Mouse (Mus musculus) hematopoietic stem cell, adult 5-6 weeks (primary cell): ENCODE results near the gene Gm10721. TPM values are rescaled to one million over a fixed set of nuclear protein-coding genes. Genes with fewer than 3 reads are reported as not detected.
"Not testable (repeated sequence)": the region's sequence is repeated elsewhere in the genome, so short reads cannot be mapped to it uniquely, and the experiment has no call there.

ENCODE experiments used
- ATAC-seq, 2 experiments: fragments of 125-278 bp in 1 of 2; replicated peaks in 1 of 2; 2 replicates each; pipeline ENCODE4 v1.8.0; 2016 to 2017; ENCODE audit warnings: inconsistent platforms in 2 of 2, mild to moderate bottlenecking in 2 of 2, moderate number of reproducible peaks in 2 of 2, low read depth in 1 of 2, moderate TSS enrichment in 1 of 2; ENCODE audit not compliant: low FRiP score in 2 of 2, poor library complexity in 2 of 2, severe bottlenecking in 2 of 2, insufficient read depth in 1 of 2, low TSS enrichment in 1 of 2
- total RNA-seq: library from RNA; stranded (forward); fragments of 172-1452, 232-1000 nt; gene quantifications from 2 replicates; pipeline ENCODE4 v1.2.3, GENCODE M21; 2017

Gm10721 gene
- total RNA-seq, 1 experiment from 2014 or later, result 1.8 TPM

DNA sequence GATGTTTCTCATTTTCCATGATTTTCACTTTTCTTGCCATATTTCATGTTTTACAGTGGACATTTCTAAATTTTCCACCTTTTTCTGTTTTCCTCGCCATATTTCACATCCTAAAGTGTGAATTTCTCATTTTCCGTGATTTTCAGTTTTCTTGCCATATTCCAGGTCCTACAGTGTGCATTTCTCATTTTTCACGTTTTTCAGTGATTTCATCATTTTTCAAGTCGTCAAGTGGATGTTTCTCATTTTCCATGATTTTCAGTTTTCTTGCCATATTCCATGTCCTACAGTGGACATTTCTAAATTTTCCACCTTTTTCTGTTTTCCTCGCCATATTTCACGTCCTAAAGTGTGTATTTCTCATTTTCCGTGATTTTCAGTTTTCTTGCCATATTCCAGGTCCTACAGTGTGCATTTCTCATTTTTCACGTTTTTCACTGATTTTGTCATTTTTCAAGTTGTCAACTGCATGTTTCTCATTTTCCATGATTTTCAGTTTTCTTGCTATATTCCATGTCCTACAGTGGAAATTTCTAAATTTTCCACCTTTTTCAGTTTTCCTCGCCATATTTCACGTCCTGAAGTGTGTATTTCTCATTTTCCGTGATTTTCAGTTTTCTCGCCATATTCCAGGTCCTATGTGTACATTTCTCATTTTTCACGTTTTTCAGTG lies 10.5 kb downstream of the Gm10721 start, which contains the start of gene Gm10718:
TSS of gene Gm10718 (plus strand) at position 236 of the 673 bp plus-strand sequence.
- ATAC-seq, result not testable (repeated sequence)

DNA sequence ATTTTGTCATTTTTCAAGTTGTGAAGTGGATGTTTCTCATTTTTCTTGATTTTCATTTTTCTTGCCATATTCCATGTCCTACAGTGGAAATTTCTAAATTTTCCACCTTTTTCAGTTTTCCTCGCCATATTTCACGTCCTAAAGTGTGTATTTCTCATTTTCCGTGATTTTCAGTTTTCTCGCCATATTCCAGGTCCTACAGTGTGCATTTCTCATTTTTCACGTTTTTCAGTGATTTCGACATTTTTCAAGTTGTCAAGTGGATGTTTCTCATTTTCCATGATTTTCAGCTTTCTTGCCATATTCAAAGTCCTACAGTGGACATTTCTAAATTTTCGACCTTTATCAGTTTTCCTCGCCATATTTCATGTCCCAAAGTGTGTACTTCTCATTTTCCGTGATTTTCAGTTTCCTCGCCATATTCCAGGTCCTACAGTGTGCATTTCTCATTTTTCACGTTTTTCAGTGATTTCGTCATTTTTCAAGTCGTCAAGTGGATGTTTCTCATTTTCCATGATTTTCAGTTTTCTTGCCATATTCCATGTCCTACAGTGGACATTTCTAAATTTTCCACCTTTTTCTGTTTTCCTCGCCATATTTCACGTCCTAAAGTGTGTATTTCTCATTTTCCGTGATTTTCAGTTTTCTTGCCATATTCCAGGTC lies 11.2 kb downstream of the Gm10721 start:
- not testable (repeated sequence) for ATAC-seq

DNA sequence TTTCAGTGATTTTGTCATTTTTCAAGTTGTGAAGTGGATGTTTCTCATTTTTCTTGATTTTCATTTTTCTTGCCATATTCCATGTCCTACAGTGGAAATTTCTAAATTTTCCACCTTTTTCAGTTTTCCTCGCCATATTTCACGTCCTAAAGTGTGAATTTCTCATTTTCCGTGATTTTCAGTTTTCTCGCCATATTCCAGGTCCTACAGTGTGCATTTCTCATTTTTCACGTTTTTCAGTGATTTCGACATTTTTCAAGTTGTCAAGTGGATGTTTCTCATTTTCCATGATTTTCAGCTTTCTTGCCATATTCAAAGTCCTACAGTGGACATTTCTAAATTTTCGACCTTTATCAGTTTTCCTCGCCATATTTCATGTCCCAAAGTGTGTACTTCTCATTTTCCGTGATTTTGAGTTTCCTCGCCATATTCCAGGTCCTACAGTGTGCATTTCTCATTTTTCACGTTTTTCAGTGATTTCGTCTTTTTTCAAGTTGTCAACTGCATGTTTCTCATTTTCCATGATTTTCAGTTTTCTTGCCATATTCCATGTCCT lies 12.1 kb downstream of the Gm10721 start, which contains the start of gene Gm10717:
TSS of gene Gm10717 (plus strand) at position 506 of the 556 bp plus-strand sequence.
- ATAC-seq, result not testable (repeated sequence)

DNA sequence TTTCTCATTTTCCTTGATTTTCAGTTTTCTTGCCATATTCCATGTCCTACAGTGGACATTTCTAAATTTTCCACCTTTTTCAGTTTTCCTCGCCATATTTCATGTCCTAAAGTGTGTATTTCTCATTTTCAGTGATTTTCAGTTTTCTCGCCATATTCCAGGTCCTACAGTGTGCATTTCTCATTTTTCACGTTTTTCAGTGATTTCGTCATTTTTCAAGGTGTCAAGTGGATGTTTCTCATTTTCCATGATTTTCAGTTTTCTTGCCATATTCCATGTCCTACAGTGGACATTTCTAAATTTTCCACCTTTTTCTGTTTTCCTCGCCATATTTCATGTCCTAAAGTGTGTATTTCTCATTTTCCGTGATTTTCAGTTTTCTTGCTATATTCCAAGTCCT lies 12.7 kb downstream of the Gm10721 start:
- ATAC-seq, result not testable (repeated sequence)

DNA sequence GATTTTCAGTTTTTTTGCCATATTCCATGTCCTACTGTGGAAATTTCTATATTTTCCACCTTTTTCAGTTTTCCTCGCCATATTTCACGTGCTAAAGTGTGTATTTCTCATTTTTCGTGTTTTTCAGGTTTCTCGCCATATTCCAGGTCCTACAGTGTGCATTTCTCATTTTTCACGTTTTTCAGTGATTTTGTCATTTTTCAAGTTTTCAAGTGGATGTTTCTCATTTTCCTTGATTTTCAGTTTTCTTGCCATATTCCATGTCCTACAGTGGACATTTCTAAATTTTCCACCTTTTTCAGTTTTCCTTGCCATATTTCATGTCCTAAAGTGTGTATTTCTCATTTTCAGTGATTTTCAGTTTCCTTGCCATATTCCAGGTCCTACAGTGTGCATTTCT lies 13.2 kb downstream of the Gm10721 start:
- not testable (repeated sequence) for ATAC-seq

DNA sequence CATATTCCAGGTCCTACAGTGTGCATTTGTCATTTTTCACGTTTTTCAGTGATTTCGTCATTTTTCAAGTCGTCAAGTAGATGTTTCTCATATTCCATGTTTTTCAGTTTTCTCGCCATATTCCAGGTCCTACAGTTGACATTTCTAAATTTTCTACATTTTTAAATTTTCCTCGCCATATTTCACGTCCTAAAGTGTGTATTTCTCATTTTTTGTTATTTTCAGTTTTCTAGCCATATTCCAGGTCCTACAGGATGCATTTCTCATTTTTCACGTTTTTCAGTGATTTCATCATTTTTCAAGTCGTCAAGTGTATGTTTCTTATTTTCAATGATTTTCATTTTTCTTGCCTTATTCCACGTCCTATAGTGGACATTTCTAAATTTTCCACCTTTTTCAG lies 13.8 kb downstream of the Gm10721 start:
- ATAC-seq, result not testable (repeated sequence)

DNA sequence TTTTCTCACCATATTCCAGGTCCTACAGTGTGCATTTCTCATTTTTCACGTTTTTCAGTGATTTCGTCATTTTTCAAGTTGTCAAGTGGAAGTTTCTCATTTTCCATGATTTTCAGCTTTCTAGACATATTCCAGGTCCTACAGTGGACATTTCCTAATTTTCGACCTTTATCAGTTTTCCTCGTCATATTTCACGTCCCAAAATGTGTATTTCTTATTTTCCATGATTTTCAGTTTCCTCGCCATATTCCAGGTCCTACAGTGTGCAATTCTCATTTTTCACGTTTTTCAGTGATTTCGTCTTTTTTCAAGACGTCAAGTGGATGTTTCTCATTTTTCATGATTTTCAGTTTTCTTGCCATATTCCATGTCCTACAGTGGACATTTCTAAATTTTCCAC lies 14.3 kb downstream of the Gm10721 start:
- 0 out of 4 replicates have a peak, but pooled peaks of 1 of the 2 experiments have one; percentile 16 for ATAC-seq

DNA sequence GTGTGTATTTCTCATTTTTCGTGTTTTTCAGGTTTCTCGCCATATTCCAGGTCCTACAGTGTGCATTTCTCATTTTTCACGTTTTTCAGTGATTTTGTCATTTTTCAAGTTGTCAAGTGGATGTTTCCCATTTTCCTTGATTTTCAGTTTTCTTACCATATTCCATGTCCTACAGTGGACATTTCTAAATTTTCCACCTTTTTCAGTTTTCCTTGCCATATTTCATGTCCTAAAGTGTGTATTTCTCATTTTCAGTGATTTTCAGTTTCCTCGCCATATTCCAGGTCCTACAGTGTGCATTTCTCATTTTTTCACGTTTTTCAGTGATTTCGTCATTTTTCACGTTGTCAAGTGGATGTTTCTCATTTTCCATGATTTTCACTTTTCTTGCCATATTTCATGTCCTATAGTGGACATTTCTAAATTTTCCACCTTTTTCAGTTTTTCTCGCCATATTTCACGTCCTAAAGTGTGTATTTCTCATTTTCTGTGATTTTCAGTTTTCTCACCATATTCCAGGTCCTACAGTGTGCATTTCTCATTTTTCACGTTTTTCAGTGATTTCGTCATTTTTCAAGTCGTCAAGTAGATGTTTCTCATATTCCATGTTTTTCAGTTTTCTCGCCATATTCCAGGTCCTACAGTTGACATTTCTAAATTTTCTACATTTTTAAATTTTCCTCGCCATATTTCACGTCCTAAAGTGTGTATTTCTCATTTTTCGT lies 16.5 kb downstream of the Gm10721 start:
- ATAC-seq, result not testable (repeated sequence)

DNA sequence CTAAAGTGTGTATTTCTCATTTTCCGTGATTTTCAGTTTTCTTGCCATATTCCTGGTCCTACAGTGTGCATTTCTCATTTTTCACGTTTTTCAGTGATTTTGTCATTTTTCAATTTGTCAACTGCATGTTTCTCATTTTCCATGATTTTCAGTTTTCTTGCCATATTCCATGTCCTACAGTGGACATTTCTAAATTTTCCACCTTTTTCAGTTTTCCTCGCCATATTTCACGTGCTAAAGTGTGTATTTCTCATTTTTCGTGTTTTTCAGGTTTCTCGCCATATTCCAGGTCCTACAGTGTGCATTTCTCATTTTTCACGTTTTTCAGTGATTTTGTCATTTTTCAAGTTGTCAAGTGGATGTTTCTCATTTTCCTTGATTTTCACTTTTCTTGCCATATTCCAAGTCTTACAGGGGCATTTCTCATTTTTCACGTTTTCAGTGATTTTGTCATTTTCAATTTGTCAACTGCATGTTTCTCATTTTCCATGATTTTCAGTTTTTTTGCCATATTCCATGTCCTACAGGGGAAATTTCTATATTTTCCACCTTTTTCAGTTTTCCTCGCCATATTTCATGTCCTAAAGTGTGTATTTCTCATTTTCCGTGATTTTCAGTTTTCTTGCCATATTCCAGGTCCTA lies 17.9 kb downstream of the Gm10721 start:
- ATAC-seq, result not testable (repeated sequence)

DNA sequence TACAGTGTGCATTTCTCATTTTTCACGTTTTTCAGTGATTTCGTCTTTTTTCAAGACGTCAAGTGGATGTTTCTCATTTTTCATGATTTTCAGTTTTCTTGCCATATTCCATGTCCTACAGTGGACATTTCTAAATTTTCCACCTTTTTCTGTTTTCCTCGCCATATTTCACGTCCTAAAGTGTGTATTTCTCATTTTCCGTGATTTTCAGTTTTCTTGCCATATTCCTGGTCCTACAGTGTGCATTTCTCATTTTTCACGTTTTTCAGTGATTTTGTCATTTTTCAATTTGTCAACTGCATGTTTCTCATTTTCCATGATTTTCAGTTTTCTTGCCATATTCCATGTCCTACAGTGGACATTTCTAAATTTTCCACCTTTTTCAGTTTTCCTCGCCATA lies 21.4 kb downstream of the Gm10721 start, which contains the start of gene Gm17535:
TSS of gene Gm17535 (plus strand) at position 301 of the 400 bp plus-strand sequence.
- not testable (repeated sequence) for ATAC-seq

DNA sequence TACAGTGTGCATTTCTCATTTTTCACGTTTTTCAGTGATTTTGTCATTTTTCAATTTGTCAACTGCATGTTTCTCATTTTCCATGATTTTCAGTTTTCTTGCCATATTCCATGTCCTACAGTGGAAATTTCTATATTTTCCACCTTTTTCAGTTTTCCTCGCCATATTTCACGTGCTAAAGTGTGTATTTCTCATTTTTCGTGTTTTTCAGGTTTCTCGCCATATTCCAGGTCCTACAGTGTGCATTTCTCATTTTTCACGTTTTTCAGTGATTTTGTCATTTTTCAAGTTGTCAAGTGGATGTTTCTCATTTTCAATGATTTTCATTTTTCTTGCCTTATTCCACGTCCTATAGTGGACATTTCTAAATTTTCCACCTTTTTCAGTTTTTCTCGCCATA lies 23.6 kb downstream of the Gm10721 start, which contains the start of gene Gm10715:
TSS of gene Gm10715 (plus strand) at position 301 of the 400 bp plus-strand sequence.
- not testable (repeated sequence) for ATAC-seq

DNA sequence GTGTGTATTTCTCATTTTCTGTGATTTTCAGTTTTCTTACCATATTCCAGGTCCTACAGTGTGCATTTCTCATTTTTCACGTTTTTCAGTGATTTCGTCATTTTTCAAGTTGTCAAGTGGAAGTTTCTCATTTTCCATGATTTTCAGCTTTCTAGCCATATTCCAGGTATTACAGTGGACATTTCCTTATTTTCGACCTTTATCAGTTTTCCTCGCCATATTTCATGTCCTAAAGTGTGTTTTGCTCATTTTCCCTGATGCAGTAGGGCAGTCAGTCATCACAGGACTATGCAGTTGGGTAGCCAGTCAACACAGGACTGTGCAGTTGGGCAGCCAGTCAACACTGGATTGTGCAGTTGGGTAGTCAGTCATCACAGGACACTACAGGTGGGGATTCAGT lies 25.2 kb downstream of the Gm10721 start:
- ATAC-seq, result not testable (repeated sequence)

Other genes with a start within 250 kb of the Gm10721 start
- gene Gm10722, start 12.2 kb upstream of the Gm10721 start, total RNA-seq, result not detected in 2 replicates
- 3.3 TPM in 1 of 2 replicates, not detected in the other for gene Gm11168, start 9.8 kb upstream of the Gm10721 start, total RNA-seq
- not detected in 2 replicates for gene Gm10720, start 2.5 kb downstream of the Gm10721 start, total RNA-seq
- 0.75 and 3.6 TPM in 2 replicates for gene Gm10719, start 4.3 kb downstream of the Gm10721 start, total RNA-seq
- 1.5 TPM in 1 of 2 replicates, not detected in the other for gene Gm10718, start 10.4 kb downstream of the Gm10721 start, total RNA-seq
- gene Gm10717, start 12.3 kb downstream of the Gm10721 start, total RNA-seq, result 1.5 and 3.1 TPM in 2 replicates
- not detected in 2 replicates for gene Gm17535, start 21.5 kb downstream of the Gm10721 start, total RNA-seq
- gene Gm10715, start 23.7 kb downstream of the Gm10721 start, total RNA-seq, result not detected in 2 replicates